Mouse (Mus musculus): Measurements from ENCODE around the gene Ankar. TPM values are rescaled to one million over a fixed set of nuclear protein-coding genes. Genes with fewer than 3 reads are reported as not detected.

The Ankar gene
- polyA plus RNA-seq, 1 experiment from 2014 or later = not detected

- H3K4me1 ChIP-seq (replicated peaks; ENCODE audit: control insufficient read depth, insufficient read depth, low read length) = 0 out of 2 replicates have a peak, but pooled peaks cover 3% of the 10 kb centered on the region
- no peak overlapping the region for H3K4me3 ChIP-seq (ENCODE audit: low read depth, low read length)
- H3K27ac ChIP-seq (ENCODE audit: low read depth, low read length) = no peak overlapping the region
- no peaks in the 10 kb centered on the region for H3K9me3 ChIP-seq (ENCODE audit: control insufficient read depth)
- no peak for ATAC-seq
- H3K4me2 ChIP-seq (replicated peaks; ENCODE audit: low read depth) = no peak overlapping the region
- H3K27me3 ChIP-seq (replicated peaks; ENCODE audit: control insufficient read depth, insufficient read depth, low read length) = no peaks in the 10 kb centered on the region
- 69% methylated on average over 3 of the region's 3 CpGs for WGBS
- no peak for TF ChIP-seq CTCF (IDR thresholded peaks at IDR 0.05; ENCODE audit: low read depth)
- no peak overlapping the region for H3K9ac ChIP-seq (ENCODE audit: low read depth, low read length)
- peaks cover 12% of the 10 kb centered on the region; the same call in 1 of the 2 replicates for H3K36me3 ChIP-seq (ENCODE audit: control insufficient read depth, insufficient read depth)
Measured at GRCm38 (mm10) chr1:72715593-72716361, 15.4 kb upstream of the Ankar start.

DNA sequence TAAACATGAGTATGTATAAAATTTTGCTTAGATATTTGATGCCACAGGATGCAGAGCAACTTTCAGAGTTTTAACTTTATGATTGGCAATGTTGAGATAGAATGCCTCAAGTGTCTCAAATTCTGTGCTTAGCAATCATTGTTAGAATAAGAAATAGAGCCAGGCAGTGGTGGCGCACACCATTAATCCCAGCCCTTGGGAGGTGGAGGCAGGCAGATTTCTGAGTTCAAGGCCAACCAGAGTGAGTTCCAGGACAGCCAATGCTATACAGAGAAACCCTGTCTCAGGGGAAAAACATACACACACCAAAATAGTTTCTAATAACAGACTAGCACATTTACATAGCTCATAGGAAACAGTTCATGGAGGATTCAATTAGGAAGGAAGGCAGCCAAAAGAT lies 14.7 kb upstream of the Ankar start:
- H3K4me1 ChIP-seq (replicated peaks; ENCODE audit: control insufficient read depth, insufficient read depth, low read length) = 0 out of 2 replicates have a peak, but pooled peaks cover 3% of the 10 kb centered on the region
- no peak overlapping the region for H3K4me3 ChIP-seq (ENCODE audit: low read depth, low read length)
- H3K36me3 ChIP-seq (ENCODE audit: control insufficient read depth, insufficient read depth) = peaks cover 12% of the 10 kb centered on the region; the same call in 1 of the 2 replicates
- H3K27me3 ChIP-seq (replicated peaks; ENCODE audit: control insufficient read depth, insufficient read depth, low read length) = no peaks in the 10 kb centered on the region
- no peaks in the 10 kb centered on the region for H3K9me3 ChIP-seq (ENCODE audit: control insufficient read depth)
- 96% methylated on average over 1 of the region's 1 CpGs for WGBS
- H3K9ac ChIP-seq (ENCODE audit: low read depth, low read length) = no peak overlapping the region
- no peak overlapping the region for H3K27ac ChIP-seq (ENCODE audit: low read depth, low read length)
- ATAC-seq = no peak
- H3K4me2 ChIP-seq (replicated peaks; ENCODE audit: low read depth) = no peak overlapping the region
- no peak for TF ChIP-seq CTCF (IDR thresholded peaks at IDR 0.05; ENCODE audit: low read depth)

DNA sequence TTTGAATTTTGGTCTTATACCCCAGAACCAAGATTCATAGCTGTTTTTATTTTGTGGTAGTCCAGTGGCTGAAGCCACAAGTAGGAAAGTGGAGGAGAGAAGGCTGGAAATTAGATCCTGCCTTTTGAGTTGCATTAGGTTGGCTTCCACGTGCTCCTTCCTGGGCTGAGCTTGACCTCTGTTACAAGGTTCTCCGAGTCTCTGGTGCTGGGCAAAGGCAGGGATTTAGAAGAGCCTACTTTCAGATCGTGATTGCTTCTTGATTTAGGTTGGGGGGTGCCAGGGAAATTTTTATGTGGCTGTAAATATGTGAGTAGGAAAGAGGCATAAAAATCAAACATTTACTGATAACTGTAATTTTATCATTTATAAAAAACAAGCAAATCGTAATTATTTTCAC lies 14.2 kb upstream of the Ankar start:
- 0 out of 2 replicates have a peak, but pooled peaks cover 3% of the 10 kb centered on the region for H3K4me1 ChIP-seq (replicated peaks; ENCODE audit: control insufficient read depth, insufficient read depth, low read length)
- H3K27me3 ChIP-seq (replicated peaks; ENCODE audit: control insufficient read depth, insufficient read depth, low read length) = no peaks in the 10 kb centered on the region
- peaks cover 12% of the 10 kb centered on the region; the same call in 1 of the 2 replicates for H3K36me3 ChIP-seq (ENCODE audit: control insufficient read depth, insufficient read depth)
- H3K4me2 ChIP-seq (replicated peaks; ENCODE audit: low read depth) = no peak overlapping the region
- ATAC-seq = no peak
- no peak overlapping the region for H3K27ac ChIP-seq (ENCODE audit: low read depth, low read length)
- no peak overlapping the region for H3K4me3 ChIP-seq (ENCODE audit: low read depth, low read length)
- no peaks in the 10 kb centered on the region for H3K9me3 ChIP-seq (ENCODE audit: control insufficient read depth)
- no peak for TF ChIP-seq CTCF (IDR thresholded peaks at IDR 0.05; ENCODE audit: low read depth)
- 66% methylated on average over 4 of the region's 4 CpGs for WGBS
- no peak overlapping the region for H3K9ac ChIP-seq (ENCODE audit: low read depth, low read length)

GRCm38 (mm10) chr1:72711684-72712083 lies 11.3 kb upstream of the Ankar start:
- under 1% methylated on average over 17 of the region's 17 CpGs for WGBS
- Histone ChIP-seq H3K36me3 (ENCODE audit: control insufficient read depth, insufficient read depth) (0 out of 2 replicates have a peak, but pooled peaks cover 9% of the 10 kb centered on the region), H3K4me2 (replicated peaks; ENCODE audit: low read depth) (peak overlapping the region; percentile 70), H3K4me1 (replicated peaks; ENCODE audit: control insufficient read depth, insufficient read depth, low read length) (0 out of 2 replicates have a peak, but pooled peaks cover 3% of the 10 kb centered on the region), H3K4me3 (ENCODE audit: low read depth, low read length) (peak overlapping the region; percentile 72), H3K27ac (ENCODE audit: low read depth, low read length) (peak overlapping the region; percentile 86), H3K27me3 (replicated peaks; ENCODE audit: control insufficient read depth, insufficient read depth, low read length) (no peaks in the 10 kb centered on the region), H3K9ac (ENCODE audit: low read depth, low read length) (peak overlapping the region; percentile 81), H3K9me3 (ENCODE audit: control insufficient read depth) (no peaks in the 10 kb centered on the region)
- ATAC-seq = no peak
- no peak for TF ChIP-seq CTCF (IDR thresholded peaks at IDR 0.05; ENCODE audit: low read depth)

DNA sequence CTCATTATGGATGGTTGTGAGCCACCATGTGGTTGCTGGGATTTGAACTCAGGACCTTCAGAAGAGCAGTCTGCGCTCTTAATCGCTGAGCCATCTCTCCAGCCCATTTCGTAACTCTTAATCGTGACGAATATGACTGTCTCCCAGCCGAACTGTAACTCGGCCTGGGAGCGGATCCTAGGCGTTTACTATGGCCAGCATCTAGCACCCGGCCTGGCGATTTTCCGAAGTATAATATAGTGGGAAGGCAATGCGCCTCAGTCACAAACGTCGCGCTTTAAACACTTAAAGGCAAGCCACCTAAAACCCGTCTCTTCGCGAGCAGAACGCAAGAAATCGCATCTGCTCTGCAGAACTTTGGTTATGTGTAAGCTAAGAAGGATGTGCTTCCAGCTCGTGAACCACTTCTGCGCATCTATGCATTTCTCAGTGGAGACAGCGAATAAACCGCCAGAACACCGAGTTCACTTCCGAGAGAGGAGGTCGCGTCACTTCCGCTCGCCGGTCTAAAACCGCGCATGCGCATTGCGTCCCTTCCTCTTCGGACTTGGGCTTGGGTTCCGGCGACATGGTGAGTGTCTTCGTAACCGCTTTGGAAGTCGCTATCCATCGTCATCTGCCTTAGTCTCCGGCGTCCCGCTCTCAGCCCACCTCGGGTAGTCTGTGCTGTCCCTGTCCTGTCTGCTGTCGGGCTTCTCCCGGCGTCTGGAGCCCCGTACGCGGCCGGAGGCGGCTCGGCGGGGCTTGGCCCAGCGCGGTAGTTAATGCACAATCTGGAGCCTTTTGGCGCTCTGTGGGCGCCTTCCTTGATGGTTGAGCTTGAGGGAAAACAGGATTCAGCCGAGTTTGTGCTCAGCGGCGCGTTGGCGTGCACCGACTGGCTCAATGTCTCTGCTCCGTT lies 10.6 kb upstream of the Ankar start, which contains the start of gene Rpl37a:
Gene Rpl37a (plus strand): TSS at position 538 of the 901 bp plus-strand sequence.
- Histone ChIP-seq H3K27me3 (replicated peaks; ENCODE audit: control insufficient read depth, insufficient read depth, low read length) (no peaks in the 10 kb centered on the region), H3K27ac (ENCODE audit: low read depth, low read length) (peak within 1 kb of the TSS; percentile 86), H3K4me2 (replicated peaks; ENCODE audit: low read depth) (peak within 1 kb of the TSS; percentile 70), H3K36me3 (ENCODE audit: control insufficient read depth, insufficient read depth) (0 out of 2 replicates have a peak, but pooled peaks cover 9% of the 10 kb centered on the region), H3K9me3 (ENCODE audit: control insufficient read depth) (no peaks in the 10 kb centered on the region), H3K9ac (ENCODE audit: low read depth, low read length) (peak within 1 kb of the TSS; percentile 81), H3K4me3 (ENCODE audit: low read depth, low read length) (peak within 1 kb of the TSS; percentile 72), H3K4me1 (replicated peaks; ENCODE audit: control insufficient read depth, insufficient read depth, low read length) (0 out of 2 replicates have a peak, but pooled peaks cover 3% of the 10 kb centered on the region)
- WGBS = 2% methylated on average over 68 of the region's 68 CpGs
- no peak for TF ChIP-seq CTCF (IDR thresholded peaks at IDR 0.05; ENCODE audit: low read depth)
- ATAC-seq = peak; percentile 93

DNA sequence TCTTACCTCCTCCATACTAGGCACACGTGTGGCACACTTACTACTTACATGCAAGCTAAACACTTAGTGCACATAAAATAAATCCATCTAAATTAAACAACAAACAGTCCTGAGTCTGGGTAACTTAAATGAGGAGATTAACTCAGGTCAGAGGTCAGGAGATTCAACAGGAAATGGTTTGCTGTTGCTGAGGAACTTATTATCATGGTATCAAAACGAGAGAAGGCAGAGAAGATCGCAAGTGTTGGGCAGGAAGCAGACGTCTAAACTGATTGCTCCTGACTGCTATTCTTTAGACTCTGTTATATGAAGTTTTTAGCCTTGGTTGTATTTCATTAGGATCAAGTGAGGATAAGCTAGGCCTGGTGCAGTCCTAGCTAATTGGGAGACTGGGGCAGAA lies 7.1 kb upstream of the Ankar start:
- 0 out of 2 replicates have a peak, but pooled peaks cover under 1% of the 10 kb centered on the region for H3K4me1 ChIP-seq (replicated peaks; ENCODE audit: control insufficient read depth, insufficient read depth, low read length)
- H3K4me3 ChIP-seq (ENCODE audit: low read depth, low read length) = no peak overlapping the region
- WGBS = 42% methylated on average over 4 of the region's 4 CpGs
- no peak overlapping the region for H3K9ac ChIP-seq (ENCODE audit: low read depth, low read length)
- TF ChIP-seq CTCF (IDR thresholded peaks at IDR 0.05; ENCODE audit: low read depth) = no peak
- H3K27ac ChIP-seq (ENCODE audit: low read depth, low read length) = no peak overlapping the region
- H3K27me3 ChIP-seq (replicated peaks; ENCODE audit: control insufficient read depth, insufficient read depth, low read length) = no peaks in the 10 kb centered on the region
- no peak for ATAC-seq
- no peak overlapping the region for H3K4me2 ChIP-seq (replicated peaks; ENCODE audit: low read depth)
- H3K36me3 ChIP-seq (ENCODE audit: control insufficient read depth, insufficient read depth) = no peaks in the 10 kb centered on the region
- no peaks in the 10 kb centered on the region for H3K9me3 ChIP-seq (ENCODE audit: control insufficient read depth)
